Mouse (Mus musculus) urinary bladder, postnatal 25 days (tissue): ENCODE measurements around the gene Hyal3.
A peak's percentile ranks its signal among the peaks of the same experiment; 100 is the strongest.
"Not testable (repeated sequence)": the region's sequence is repeated elsewhere in the genome, so short reads cannot be mapped to it uniquely, and the experiment has no call there.

Experiments
- DNase-seq: peaks from one replicate; pipeline ENCODE4 v3.0.0; 2022; ENCODE audit warnings: low spot score

Gene Hyal3

DNA sequence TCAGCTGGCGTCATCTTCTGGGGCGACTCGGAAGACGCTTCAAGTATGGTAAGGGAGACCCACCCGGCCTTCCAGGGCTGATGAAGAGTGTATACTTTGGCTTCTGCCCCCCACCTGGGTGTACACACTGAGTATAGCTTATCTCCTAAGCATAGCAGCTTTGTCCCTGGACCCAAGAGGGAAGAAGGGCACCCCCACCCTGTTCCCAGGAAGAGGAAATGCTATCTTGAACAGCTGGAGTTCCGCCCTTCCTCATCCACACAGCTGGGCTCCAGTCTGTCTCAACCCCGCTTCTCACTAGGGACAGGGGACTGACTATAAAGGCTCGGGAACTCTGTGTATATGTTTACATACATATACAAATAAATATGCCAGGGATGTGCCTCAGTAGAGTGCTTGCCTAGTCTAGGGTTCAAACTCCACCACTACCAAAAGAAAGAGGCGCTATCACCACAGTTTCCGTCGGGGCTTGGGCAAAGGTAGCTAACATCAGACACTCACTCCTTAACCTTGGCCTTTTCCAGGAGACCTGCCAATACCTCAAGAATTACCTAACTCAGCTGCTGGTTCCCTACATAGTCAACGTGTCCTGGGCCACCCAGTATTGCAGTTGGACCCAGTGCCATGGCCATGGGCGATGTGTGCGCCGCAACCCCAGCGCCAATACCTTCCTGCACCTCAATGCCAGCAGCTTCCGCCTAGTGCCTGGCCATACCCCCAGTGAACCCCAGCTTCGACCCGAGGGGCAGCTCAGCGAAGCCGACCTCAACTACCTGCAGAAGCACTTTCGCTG is 8.9 kb upstream of the Hyal3 start:
- DNase-seq, result no peak

DNA sequence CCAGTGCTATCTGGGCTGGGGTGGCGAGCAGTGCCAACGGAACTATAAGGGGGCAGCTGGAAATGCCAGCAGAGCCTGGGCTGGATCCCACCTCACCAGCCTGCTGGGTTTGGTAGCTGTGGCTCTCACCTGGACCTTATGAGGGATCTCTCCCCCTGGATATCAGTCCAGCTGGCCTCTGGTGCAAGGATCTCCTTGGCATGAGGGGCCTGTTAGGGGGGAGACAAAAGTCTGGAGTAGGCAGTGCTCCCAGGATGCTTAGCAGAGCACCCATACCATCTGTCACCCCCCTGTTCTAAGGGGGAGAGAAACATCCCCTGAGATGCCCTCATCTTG is 8.3 kb upstream of the Hyal3 start:
- no peak for DNase-seq

DNA sequence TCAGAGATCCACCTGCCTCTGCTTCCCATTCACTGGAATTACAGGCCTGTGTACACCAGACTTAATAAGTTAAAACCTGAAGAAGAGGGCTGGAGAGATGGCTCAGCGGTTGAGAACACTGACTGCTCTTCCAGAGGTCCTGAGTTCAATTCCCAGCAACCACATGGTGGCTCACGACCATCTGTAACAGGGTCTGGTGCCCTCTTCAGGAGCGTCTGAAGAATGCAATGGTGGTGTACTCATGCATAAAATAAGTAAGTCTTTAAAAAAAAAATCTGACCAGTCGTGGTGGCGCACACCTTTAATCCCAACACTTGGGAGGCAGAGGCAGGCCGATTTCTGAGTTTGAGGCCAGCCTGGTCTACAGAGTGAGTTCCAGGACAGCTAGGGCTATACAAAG is 6.8 kb upstream of the Hyal3 start:
- not testable (repeated sequence) for DNase-seq

DNA sequence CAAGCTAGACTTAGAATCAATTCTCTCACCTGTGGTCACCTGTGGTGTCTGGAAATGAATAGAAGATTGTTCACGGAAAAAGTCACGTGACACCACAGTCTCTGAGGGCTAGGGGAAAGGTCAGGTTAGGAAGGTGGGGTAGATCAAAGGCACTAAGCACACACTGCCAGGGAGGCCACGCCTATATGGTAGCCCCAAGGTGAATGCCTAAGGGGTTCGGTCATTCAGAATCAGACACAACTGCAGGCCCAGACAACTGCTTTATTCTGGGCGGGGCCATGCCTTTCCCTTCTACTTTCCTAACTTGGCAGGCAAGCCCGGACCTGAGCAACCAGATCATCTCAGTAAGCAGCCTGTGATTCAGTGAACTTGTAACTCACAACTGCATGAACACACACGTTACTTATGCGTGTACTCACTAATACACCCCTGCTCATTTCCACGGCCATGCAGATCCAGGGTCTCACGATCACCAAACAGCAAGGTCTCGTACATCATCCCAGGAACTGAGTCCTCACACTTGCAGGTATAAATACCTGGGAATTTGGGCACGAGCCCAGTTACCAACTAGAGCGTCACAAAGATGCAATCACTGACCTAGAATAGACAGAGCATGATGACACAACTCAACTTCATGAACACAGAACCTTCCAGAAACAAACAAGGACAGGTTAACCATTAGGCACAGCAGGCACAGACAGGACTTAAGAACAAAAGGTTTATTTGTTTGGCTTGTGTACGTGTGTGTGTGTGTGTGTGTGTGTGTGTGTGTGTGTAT is 4.8 kb upstream of the Hyal3 start:
- DNase-seq, result no peak

DNA sequence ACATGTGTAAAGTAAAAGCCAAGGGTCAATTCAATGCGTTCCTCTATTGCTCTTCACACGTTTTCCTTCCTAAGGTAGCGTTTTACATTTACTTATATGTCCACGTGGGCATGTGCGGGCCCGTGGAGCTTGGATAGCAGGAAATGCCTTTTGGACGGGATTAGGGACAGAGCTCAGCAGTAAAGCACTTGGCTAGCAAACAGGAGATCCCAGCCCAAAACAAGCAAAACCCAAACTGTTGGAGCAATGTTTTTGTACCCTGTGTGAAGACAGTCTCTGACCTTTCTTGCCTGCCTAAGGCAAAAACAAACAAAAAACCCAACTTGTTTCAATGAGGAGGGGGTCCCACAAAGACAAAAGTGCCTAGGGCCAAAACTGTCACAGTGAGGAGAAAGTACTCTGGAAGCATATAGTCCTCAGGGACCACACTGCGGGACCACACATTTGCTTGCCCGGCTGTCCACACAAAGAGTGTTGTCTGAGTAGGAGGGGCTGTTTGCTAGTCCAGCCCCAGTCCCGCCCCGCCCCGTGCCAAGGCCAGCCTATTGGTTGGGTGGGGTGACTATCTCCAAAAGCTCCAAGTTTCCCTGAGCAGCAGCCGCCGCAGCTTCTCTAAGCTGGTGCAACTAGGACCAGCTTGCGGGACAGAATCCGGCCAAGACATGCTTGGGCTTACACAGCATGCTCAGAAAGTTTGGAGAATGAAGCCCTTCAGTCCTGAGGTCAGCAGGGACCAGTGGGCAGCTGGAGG is 4.1 kb upstream of the Hyal3 start, which contains the start of gene Hyal1:
TSS of gene Hyal1 (plus strand) at position 571 of the 751 bp plus-strand sequence.
- peak; percentile 68 for DNase-seq

DNA sequence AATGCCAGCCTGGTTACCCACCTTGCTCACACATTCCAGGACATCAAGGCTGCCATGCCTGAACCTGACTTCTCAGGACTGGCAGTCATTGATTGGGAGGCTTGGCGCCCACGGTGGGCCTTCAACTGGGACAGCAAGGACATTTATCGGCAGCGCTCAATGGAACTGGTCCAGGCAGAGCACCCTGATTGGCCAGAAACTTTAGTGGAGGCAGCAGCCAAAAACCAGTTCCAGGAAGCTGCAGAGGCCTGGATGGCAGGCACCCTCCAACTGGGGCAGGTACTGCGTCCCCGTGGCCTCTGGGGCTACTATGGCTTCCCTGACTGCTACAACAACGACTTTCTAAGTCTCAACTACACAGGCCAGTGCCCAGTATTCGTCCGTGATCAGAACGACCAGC is 2.7 kb upstream of the Hyal3 start:
- no peak for DNase-seq

DNA sequence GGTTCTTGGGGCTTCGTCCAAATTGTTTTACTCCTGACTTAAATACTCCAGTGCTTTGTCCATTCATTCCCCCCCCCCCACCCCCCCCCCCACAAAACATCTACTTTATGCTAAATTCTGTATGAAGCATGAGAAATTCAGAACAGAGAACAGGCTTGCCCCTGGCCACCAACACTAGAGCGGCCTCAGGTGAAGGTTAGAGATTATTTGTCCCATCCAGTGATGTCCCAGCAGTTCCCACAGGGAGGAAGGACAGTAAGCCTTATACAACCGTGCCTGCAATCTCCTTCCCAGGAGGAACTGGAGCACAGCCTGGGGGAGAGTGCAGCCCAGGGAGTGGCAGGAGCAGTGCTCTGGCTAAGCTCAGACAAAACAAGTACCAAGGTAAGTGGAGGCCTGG is 2.0 kb upstream of the Hyal3 start, which contains the start of gene Naa80:
TSS of gene Naa80 (plus strand) at position 301 of the 400 bp plus-strand sequence.
- DNase-seq, result no peak

DNA sequence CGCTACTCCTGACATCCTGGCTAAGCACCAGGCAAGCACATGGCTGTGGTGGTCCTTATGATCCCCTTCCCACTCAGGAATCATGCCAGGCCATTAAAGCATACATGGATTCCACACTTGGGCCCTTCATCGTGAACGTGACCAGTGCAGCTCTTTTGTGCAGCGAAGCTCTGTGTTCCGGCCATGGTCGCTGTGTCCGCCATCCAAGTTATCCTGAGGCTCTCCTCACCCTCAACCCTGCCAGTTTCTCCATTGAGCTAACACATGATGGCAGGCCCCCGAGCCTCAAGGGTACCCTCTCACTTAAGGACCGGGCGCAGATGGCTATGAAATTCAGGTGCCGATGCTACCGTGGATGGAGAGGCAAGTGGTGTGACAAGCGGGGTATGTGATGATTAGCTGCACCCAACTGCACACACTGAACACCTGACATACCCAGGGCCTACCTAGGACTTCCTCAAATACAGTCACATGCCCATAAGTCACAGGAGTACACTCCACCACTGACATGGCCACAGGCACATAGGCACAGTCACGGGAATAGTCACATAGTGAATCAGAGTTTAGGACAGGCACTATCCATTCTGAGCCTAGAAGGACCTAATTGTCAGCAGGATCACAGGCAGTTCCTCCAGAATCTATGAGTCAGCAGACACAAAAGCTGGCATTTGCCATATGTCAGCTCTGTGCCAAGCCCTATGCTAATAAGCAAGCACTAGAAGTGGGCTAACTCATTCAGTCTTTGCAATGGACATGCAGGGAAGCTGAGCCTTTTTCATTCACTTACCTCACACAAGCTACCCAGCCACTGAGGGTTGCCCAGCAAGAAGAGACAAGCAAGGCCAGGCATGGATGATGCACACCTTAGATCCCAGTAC is 1.4 kb upstream of the Hyal3 start:
- no peak for DNase-seq

DNA sequence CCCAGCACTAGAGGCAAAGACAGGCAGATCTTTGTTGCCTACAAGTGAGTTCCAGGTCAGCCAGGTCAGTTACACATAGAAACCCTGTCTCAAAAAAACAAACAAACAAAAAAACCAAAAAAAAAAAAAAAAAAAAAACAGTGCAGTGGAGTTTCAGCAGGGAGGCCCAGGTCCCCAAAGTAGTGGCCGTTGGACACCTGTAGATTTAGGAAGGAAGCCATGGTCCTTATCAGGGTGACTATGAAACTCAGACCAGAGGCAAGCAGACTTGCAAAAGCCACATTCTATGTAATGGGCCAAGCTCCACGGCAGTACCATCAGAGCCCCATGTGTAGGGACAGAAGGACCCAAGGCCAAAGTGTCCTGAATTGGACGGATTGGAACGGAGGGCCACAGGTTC is 966 bp downstream of the Hyal3 start:
- DNase-seq, result no peak

DNA sequence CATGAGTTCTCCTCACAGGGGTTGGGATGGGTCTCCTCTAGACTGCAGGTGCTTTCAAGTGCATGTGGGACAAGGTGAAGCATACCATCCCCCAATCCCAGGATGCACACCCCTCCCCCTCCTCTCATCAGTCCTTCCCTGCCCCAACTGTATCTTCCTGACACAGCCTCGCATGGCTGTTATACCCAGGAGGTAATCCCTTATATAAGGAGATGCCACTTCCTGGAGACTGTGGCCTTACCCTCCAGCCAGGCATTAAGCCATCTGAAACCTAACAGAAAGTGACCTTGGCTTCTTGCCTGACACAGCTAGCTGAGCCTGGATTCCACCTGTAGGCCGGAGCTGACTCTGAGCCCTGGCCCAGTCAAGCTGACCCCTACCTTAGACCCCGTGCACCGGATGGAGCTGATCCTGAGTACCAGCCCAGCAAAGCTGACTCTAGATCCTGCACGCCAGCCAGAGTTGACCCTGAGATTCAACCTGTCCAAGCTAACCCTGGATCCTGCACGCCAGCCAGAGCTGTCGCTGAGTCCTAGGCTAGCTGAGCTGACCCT is 2.0 kb downstream of the Hyal3 start:
- no peak for DNase-seq

DNA sequence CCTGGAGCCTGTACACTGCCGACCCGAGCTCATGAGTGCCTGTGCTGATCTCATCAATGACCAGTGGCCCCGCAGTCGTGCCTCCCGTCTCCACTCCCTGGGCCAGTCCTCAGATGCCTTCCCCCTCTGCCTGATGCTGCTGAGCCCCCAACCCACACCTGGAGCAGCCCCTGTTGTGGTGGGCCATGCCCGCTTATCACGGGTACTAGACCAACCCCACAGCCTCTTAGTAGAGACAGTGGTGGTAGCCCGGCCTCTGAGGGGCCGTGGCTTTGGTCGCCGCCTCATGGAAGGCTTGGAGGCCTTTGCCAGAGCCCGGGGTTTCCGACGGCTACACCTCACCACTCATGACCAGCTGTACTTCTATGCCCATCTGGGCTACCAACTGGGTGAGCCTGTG is 2.6 kb downstream of the Hyal3 start:
- DNase-seq, result no peak

DNA sequence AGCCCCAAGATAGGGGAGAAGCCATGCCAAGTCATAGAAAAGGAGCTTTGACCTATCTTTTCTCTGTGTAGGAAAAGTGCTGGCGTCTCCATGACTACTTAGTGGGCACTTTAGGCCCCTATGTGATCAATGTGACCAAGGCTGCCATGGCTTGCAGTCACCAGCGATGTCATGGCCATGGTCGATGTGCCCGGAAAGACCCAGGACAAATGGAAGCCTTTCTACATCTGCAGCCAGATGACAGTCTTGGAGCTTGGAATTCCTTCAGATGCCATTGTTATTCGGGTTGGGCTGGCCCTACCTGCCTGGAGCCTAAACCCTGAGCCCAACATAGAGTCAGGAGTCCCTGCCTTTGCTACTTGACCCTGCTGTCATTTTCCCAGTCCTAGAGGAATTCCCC is 5.9 kb downstream of the Hyal3 start:
- DNase-seq, result no peak

DNA sequence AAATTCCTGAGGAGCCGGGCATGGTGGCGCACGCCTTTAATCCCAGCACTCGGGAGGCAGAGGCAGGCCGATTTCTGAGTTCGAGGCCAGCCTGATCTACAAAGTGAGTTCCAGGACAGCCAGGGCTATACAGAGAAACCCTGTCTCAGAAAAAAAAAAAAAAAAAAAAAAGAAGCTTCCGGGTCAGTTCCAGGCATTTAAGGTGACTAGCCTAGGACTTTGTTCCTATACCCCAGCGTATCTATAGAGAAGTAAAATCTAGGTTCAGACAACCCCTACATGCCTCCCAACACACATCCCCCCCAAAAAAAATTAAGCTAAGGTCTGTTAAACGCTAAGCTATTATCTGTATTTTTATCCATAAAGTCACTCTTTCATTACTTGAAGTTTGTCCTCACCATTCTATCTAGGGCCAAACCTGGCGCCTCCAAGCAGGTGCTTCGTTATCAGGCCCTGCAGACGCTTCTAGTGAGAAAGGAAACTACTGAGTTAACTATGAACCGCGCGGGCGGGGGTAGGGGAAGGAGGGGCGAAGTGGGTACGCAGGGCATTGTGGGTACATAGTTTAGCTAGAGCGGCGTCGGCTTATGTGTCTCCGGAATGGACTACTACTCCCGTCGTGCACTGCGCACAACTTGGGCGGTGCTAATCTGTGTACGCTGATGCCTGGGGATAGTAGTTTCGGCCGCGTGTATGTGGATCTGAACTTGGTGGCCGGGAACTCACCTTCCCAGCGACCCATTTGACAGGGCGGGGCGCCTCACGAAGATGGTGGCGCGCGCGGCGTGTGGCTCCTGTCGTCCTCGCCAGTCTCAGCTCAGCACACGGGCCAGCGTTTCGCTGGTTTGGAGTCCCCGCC is 6.6 kb downstream of the Hyal3 start, which contains the start of gene Ifrd2:
TSS of gene Ifrd2 (plus strand) at position 669 of the 859 bp plus-strand sequence.
- peak; percentile 83 for DNase-seq

DNA sequence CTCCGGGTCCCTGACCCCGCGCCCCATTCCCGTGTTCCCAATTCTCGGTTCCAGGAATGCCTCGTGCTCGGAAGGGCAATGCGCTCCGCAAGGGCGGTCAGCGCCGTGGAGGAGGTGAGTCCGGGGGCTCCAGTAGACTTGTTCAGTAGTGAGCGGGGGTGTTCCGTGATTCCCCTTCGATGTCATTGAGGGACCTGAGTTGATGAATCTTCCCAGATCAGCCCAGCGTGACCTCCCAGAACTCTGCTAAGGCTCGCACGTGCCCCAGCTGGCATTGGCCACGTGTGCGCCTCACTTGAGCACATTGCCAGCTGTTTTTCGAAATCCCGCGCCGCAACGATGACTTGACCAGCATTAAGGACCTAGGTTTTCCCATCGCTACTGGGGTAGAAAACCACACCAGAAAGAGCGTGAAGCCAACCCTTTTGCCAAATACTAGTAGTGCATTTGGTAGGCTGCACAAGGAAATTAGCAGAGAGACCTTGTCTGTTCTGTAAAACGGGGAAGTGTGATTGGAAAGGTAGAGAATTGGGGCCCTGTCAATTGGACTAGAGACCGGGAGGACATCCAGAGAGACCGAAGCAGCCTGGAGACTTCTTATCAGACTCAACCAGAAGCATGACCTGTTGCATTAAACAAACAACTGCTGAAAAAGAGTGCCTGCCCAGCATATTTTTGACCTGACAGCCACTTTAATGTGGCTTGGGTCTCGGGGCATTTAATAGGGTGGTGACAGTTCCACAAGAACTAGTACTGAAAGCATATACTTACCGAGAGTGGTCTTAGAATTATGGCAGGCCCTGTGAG is 7.4 kb downstream of the Hyal3 start:
- no peak for DNase-seq

DNA sequence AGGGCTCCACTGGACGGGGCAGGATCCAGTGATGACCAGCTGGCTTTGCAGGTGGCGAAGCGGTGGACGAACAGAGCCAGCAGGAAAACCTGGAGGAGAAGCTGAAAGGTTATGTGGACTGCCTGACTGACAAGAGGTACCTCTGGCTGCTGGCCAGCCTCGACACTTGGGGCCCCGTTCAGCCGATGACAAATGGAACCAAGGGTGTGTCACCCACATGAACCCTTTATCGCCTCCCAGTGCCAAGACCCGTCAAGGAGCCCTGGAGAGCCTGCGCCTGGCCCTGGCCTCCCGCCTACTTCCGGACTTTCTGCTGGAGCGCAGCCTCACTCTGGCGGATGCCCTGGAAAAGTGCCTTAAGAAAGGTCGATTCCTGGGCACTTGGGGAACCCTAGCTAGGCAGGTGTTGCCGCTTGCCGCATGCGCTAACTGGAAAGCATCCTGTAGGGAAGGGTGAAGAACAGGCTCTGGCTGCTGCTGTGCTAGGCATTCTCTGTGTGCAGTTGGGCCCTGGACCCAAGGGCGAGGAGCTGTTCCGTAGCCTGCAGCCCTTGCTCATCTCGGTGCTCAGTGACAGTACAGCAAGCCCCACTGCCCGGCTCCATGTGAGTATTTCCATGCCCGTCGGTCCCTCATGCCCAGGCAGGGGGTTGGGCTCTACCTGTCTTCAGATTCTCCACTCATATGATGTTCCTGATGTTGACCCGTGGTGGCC is 9.6 kb downstream of the Hyal3 start:
- no peak for DNase-seq

DNA sequence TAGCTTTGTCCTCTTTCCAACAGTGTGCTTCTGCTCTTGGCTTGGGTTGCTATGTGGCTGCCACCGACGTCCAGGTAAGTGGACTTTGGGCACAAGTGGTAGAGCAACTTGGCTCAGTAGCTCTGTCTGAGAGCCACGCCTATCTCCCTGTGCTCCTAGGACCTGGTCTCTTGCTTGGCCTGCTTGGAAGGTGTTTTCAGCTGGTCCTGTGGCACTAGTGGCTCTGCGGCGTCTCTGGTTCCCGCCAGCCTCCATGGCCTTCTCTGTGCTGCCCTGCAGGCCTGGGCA is 10.1 kb downstream of the Hyal3 start:
- DNase-seq, result no peak

DNA sequence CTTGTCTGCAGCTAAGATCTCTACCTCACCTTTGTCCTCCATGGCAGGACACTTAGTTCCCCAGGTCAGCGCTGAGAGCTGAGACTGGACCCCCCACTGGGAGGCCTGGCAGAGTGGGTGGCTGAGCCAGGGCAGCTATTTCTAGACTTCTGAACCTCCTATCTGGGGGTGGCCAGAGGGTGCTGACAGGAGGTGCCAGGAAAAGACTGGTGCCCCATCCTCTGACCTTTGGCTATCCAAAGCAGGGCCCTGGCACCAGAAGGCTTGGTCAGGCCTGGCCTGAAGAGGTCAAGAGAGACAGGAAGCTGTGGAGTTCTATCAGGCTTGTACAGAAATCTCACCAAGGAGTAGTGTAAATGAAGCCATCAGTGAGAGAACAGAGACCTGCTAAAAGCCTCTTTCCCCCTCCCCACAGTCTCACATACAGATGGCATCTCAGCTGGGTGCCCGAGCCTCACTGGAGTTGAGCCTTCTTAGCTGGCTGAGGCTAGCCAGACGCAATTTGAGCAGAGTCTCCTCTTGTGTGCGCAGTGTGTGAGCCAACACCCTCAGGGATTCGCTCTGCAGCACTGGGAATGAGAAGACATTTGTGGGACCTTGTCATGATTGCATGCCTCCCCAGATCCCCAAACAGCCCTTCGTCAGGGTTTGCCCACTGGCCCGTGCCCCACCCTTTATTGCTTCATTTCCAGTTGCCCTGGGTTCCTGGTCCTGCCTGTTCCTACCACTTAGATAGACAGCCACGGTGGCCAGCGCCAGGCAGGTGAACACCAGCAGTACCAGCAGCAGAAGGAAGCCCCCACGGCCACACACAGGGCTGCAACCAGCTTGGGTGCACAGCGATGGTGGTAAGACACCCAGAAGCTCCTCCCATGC is 12.7 kb downstream of the Hyal3 start:
- no peak for DNase-seq
